Mouse (Mus musculus): ENCODE measurements around the gene Dusp2. TPM values are rescaled to one million over a fixed set of nuclear protein-coding genes. Genes with fewer than 3 reads are reported as not detected.

Gene Dusp2
- polyA plus RNA-seq, 1 experiment, result 8.7 TPM

DNA sequence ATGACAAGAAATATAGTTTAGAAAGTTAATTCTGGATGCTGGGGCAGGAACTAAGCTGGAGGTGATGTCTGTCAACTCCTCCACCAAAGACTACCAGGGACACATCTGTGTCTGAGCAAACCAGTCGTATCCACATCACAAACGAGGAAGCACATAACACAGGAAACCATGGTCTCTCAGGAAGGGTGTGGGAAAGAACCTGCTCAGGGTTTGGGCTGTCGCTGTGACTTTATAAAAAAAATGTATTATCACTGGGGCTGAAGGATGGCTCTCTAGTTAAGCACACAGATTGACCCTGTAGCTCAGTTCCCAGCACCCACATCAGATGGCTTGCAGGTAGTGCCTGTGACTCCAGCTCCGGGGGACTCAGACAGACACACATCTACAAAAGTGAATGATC is 16.9 kb upstream of the Dusp2 start:
- 55% methylated on average over 4 of the region's 4 CpGs for WGBS

DNA sequence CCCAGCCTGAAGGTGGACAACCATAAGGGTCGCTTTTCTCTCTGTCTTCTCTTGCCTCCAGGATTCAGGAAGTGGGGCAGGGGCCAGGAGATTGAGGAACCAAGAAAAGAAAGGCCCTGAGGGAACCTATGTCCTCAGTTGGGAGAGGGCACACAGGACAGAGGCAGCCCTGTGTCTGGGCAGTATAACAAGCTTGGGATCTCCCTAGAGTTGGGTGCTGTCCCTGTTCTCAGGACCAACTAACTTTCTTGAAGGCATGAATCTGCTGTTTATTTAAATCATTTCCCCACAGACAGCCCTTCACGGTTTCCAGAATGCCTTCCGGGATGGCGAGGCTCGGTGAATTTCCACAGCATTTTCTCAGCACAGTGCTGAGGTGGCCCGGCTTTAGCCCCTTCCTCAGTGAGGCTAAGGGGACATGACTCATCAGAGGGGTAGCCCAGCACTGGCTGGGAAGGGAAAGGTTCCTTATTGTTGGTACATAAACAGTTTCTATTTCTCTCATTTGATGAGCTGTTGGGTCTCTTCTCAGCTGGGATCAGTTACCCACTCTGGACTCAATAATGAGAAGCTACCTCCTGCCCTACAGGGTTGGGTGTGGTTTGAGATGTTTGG is 13.2 kb upstream of the Dusp2 start:
- WGBS, result 68% methylated on average over 6 of the region's 6 CpGs

More for the DNA sequence above, 16.9 kb upstream of the Dusp2 start:
- no peak for DNase-seq (ENCODE audit: low read depth, low spot score)

DNA sequence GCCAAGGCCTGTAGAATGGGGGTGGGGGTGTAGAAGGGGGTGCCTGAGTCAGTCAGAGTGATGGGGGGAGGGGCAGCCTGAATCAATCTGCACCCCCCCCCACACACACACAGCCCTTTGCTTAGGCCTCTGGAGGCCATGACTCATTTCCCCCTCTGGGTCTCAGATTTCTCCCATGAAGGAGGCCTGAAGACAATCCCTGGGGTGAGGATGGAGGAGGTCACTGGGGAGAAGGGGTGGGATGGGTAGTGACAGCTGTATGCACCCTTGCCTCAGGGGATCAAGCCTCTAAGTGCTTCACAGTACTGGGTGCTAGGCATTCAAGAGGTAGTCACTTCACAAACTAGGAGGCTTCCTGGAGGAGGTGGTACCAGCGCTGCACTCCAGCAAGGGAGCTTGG is 12.3 kb upstream of the Dusp2 start:
- 83% methylated on average over 1 of the region's 1 CpGs for WGBS
- no peak for DNase-seq (ENCODE audit: low read depth, low spot score)

More for the DNA sequence above, 13.2 kb upstream of the Dusp2 start:
- DNase-seq (ENCODE audit: low read depth, low spot score), result no peak

DNA sequence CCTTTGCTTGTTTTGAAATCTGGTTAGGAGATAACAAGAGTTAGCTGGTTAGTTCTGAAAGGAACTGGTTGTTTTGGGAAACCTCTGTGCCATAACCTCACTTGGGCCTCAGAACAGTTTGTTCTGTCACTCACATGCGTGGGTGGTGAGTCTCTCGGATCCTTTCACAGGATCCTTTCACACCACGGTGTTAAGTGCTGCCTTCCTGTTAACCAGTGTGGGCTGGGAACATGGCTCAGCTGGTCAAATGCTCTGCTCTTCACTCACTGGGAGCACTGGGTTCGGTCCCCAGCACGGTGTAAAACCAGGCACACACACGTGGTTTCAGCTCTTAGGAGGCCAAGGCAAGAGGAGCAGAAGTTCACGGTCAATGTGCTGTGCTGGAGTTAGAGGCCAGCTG is 11.5 kb upstream of the Dusp2 start:
- WGBS, result 57% methylated on average over 7 of the region's 7 CpGs
- DNase-seq (ENCODE audit: low read depth, low spot score), result no peak

DNA sequence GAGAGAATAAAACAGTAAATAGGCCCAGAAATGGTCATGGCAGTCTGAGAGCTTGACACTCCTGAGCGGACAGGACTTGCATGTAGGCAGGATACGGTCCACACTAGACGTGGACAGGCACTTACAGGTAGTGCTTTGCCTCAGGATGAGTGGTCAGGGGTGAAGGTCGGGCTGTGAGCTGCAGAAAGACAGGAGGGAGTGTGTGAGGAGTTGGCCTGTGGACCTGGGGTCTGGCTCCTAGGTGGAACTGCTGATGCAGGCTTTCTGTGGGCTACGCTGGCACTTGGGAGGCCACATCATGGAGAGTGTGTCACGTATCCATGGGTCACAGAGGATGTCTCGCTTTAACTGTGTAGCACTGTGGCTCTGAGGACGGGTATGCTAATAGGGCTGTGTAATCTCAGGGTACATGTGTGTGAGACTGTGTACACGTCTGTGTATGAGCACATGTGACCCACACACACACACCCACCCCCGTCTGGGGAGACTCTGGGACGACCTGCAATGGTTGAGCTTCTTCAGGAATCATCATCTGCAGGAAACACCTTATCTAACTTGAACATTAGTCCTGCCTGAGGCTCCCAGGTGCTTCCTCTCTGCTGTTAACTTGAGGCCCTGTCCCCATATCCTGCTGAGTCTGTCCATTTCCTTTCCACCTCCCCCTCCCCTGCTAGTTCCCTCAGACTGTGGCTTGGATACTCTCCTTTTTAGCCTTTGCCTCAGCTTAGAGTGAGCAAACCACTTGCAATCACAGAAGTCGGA is 7.7 kb upstream of the Dusp2 start:
- 60% methylated on average over 12 of the region's 12 CpGs for WGBS
- no peak for DNase-seq (ENCODE audit: low read depth, low spot score)

DNA sequence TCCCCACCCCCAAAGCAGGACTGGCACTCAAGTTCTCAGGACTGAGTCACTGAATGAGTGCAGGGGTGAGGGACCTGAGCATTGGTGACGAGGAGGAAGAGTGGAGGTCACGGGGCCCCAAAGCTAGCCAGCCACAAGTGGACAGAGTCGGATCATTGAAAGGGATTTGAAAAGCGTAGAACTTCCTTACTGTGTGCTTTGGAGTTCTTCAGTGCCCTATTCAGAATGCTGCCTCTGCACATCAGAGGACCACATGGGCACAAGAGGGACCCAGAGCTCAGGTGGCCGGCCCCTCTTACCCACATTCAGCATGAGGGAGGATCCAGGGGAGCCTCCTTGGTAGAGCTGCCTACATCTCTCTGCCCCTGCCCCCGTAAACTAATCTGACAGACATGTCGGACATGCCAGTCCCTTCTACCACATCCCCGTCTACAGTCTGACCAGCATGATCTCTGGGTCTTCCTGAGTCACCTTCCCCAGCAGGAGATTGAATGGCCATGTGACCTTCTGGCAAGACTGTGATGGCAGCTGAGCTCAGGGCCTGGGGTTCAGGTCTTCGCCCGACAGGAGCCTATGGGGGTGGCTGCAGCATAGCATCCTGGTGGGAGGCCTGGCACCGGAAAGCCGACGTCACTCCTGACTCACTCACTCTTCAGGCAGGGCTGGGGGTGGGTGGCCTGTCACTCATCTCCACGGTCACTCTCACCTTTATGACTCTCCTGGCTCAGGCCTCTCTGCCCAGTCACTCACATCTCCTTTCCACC is 3.0 kb upstream of the Dusp2 start:
- DNase-seq (ENCODE audit: low read depth, low spot score), result no peak
- 77% methylated on average over 14 of the region's 14 CpGs for WGBS

DNA sequence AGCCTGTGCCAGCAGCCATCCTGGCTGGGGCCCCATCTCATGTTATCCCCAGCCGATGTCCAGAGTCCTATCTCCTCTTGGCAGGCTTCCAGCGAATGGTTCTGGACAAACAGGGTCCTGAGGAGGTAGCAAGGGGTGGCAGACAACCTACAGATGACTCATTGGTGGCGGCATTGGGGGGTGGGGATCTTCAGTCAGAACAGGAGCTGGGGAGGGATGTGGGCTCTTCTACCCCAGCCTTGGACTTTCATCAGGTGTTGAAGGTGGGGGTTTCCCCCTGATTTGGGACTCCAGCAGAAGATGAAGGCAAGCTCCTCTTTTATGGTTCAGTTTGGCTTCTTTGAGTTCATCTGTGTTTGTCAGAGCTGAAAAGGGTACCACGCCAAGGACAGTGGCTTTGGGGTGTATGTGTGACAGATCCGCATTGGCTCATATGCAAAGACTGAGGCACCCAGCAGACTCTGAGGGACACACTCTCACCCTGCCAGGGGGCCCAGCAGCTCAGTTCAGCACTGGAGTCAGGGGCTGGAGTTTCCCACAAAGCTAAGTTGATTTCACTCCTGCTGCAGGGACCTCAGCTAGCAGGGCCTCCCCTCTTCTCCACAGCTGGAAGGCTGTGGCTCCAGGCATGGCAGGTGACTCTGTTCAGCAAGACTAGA is 1.9 kb upstream of the Dusp2 start:
- WGBS, result 41% methylated on average over 5 of the region's 5 CpGs

DNA sequence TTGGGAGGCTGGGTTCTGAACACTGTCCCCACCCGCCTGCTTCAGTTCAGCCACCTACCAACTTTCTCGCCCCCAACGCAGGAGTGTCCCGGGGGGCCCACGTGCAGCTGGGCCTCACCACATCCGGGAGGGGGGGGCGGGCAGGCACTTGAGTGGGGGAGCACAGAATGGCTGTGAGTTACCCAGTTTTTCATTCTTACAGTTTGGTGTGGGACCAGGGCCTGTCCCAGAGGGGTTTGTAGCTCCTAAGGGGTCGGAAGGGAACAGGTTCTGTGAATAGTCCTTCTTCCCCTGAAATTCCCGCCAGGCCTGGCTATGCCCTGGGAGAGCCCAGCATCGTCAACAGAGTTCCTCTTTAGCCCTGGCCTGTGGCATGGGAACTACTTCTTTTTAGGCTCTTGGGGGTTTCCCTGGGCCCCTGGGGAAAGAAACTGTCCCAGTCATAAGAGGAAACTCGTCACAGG is 849 bp upstream of the Dusp2 start:
- 48% methylated on average over 11 of the region's 11 CpGs for WGBS
- DNase-seq (ENCODE audit: low read depth, low spot score), result no peak

More for the DNA sequence above, 1.9 kb upstream of the Dusp2 start:
- no peak for DNase-seq (ENCODE audit: low read depth, low spot score)

DNA sequence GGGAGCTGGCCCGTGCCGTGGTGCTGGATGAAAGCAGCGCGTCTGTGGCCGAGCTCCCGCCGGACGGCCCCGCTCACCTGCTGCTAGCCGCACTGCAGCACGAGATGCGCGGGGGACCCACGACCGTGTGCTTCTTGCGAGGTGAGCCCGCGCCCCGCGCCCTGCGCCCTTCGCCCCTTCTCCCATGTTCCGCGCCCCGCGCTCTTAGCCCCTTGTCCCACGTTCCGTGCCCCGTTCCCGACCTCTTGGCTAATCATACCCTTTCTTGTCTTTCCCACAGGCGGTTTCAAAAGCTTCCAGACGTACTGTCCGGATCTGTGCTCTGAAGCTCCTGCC is 506 bp downstream of the Dusp2 start:
- WGBS, result 6% methylated on average over 27 of the region's 33 CpGs
- DNase-seq (ENCODE audit: low read depth, low spot score), result no peak

DNA sequence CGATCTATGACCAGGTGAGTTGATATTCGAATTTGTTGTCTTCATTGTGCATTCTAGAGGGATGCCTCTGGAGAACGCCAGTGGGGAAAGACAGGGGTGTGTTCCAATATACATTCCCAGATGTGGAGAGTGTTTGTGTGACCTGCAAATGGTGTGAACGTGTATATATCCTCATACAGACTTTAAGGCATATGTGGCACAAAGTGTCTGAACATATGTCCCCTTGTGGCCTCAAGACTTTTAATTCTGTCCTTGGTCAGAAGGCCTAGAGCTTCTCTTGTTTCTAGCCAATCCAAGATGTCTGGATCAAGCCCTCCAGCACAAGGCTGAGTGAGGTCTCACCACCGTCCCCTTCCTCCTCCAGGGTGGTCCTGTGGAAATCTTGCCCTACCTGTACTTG is 926 bp downstream of the Dusp2 start:
- 46% methylated on average over 5 of the region's 5 CpGs for WGBS
- DNase-seq (ENCODE audit: low read depth, low spot score), result no peak

DNA sequence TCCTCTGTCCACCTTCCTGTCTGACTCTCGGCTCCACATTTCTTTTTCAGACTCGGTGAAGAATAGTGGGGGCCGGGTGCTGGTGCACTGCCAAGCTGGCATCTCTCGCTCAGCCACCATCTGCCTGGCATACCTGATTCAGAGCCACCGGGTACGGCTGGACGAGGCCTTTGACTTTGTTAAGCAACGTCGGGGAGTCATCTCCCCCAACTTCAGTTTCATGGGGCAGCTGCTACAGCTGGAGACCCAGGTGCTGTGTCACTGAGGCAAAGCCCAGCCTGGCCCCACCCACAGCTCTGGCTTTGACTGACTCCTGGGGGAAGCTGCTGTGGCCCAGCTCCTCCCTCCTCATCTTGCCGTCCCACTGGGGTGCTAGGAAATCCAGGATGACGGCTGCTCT is 1.6 kb downstream of the Dusp2 start:
- DNase-seq (ENCODE audit: low read depth, low spot score), result no peak
- WGBS, result 80% methylated on average over 11 of the region's 11 CpGs

DNA sequence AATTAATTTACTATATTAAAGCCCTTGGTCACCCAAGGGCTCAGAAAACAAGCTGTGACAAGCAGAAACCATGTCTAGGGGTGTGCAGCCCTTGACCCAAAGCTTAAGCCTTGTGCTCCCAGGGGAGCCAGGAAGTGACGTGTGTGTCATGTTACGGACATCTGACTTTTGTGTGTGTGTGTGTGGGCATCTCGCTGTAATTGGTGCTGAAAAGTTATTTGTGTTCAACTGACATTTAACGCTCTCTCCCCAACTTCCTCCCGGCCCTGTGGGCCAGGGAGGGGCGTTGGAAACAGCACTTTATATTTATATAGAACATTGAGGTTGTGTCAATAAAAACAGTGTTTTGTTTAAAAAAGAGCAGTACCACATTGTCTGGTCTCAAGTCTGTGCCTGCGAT is 2.1 kb downstream of the Dusp2 start:
- 56% methylated on average over 7 of the region's 7 CpGs for WGBS
- DNase-seq (ENCODE audit: low read depth, low spot score), result no peak

DNA sequence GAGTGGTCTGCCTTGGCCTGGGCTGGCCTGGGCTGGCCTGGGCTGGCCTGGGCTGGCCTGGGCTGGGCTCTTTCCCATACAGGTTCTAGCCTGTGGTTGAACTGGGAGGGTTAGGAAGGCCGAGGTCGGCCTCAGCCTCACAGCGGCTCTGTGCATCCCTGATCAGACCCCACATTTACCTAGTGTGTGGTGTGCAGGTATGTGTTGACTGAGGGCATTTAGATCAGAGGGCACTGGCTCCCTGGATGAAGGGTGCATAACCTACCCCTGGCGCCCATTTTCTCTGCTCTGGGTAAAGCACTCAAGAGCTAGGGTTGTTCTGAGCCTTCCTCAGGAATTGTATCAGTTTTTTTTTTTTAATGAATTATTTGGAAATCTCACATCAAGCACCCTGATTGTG is 2.5 kb downstream of the Dusp2 start, which contains the start of gene Astl:
Astl (plus strand) TSS at position 224 of the 400 bp plus-strand sequence.
- WGBS, result 76% methylated on average over 4 of the region's 4 CpGs
- DNase-seq (ENCODE audit: low read depth, low spot score), result no peak

DNA sequence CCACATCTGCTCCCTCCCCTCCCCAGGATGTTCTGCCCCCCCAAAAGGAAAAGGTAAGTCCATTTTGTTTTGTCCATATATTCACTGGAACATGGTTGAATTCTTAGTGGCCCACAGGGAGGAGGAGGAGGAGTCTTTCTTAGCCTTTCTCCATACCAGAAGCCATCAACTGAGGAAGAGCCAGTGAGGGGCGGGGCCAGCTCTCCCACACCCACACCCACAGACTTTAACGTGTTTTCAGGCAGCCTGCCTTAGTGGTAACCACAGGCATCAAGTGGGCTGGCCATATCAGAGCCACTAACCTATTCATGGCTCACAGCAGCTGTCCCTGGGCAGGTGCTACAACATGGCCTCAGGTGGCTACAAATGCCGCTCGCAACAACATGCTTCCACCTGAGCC is 2.9 kb downstream of the Dusp2 start:
- DNase-seq (ENCODE audit: low read depth, low spot score), result no peak
- 64% methylated on average over 4 of the region's 4 CpGs for WGBS

DNA sequence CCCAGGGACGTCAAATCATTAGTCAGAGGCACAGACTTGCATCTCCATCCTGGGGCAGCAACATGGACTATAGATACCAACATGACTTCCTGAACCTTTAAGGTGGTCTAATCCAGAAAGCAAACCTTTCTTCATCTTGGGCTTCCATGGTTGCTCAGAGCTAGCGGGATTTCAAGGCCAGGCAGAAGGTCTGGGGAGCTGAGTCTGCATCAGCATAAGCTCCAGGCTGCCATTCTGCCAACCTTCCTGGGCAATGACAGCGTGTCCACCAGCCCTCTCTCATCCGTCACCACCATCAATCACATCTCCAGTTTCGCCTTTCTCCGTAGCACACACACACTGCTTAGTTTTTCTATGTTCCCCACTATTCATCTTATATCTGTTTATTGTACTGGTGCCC is 3.3 kb downstream of the Dusp2 start:
- no peak for DNase-seq (ENCODE audit: low read depth, low spot score)
- WGBS, result 75% methylated on average over 6 of the region's 6 CpGs

DNA sequence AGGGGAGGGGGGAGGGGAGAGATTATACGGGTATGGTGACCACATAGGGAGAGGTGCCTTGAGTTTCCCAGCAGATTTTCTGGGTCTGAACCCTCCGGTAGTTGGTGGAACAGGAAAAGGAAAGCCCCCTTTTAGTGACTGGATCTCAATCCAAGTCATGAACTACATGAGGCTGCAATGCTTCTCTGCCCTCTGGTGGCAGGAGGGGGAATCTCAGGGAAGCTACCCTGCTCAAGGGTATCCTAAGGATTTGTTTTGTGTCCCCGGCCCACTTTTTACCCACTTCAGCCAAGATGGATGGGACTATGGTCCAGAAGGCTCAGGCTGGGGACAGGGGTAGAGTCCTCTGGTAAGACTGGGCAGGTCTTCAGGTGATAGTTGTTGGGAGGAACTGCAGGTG is 5.2 kb downstream of the Dusp2 start:
- 6% methylated on average over 3 of the region's 3 CpGs for WGBS
- no peak for DNase-seq (ENCODE audit: low read depth, low spot score)

DNA sequence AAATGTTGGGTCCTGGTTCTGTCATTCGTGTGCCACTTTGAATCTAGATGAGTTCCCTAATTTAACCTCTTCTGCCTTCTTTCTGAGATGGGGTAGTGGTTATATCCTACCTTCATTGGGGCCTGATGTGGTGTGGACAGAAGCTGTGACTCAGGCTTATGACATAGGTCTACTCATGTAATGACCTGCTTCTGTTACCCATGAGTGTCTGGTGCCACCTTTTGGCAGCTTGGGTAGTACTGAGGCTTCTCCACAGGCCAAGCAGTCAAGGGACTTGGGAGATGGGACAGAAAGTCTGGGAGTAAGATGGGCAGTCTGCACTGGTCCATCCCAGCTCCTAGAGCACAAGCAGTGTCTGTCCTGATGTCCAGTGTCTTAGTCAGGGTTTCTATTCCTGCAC is 10.4 kb downstream of the Dusp2 start:
- 37% methylated on average over 1 of the region's 1 CpGs for WGBS
- DNase-seq (ENCODE audit: low read depth, low spot score), result no peak

DNA sequence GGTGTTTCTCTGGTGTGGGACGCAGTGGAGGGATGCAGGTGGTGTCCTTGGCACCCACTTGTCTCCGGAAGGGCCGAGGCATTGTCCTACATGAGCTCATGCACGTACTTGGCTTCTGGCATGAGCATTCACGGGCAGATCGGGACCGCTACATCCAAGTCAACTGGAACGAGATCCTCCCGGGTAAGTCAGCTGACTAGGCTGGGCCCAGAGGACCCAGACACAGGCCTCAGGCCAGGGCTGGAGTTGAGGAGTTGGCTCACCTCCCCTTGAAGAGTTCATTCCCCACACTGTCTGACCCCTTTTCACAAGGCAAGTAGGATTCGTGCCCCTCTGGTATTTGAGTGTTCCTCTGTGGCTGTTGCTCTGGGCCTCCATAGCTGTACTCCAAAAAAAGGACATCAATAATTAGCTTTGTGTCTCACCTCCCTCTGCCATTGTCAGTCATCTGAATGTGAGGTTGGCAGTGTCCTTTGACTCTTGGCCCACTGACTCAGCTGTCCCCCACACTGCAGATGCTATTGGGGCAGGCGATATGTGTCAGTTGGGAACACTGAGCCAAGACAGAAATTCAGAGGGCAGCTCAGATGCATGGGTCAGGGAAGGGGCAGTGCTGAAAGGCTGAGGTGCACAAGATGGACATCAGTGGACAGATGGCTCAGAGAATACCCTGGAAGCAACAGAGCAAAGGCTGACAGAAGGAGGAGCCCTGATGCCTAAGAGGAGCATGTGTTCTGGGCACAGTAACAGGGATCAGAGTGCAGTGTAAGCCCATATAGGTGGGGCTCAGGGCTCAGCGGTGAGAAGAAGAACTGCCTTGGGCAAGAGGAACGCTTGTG is 11.4 kb downstream of the Dusp2 start:
- 67% methylated on average over 13 of the region's 13 CpGs for WGBS
- DNase-seq (ENCODE audit: low read depth, low spot score), result no peak

DNA sequence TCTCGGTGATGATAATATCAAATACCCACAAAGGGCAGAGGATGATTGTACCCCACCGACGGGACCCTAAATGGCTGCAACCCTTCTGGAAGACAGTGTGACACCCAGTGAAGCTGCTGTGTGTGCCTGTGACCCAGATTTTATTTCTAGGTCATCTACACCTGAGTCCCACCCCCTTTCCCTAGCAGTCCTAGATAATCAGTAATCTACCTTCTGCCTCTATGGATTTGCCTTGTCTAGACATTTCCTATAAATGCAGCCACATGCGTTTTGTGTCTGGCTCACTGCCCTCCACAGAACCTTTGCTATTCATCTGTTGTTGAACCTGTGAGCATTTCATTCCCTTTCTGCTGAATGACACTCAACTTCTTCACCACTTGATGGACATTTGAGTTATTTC is 17.9 kb downstream of the Dusp2 start:
- no peak for DNase-seq (ENCODE audit: low read depth, low spot score)
- 61% methylated on average over 4 of the region's 4 CpGs for WGBS
